Mouse (Mus musculus): Measurements from ENCODE around the gene Agfg2.

GRCm38 (mm10) chr5:137679726-137680125, 4.8 kb downstream of the Agfg2 start:
- TF ChIP-seq CTCF (IDR thresholded peaks at IDR 0.05; ENCODE audit: insufficient read depth, low read depth, low read length) (no peak), POLR2A (IDR thresholded peaks at IDR 0.05; ENCODE audit: insufficient read depth, low read depth, low read length) (no peak)
